Mouse (Mus musculus) cortical plate, adult 2 months (tissue): Measurements from ENCODE around the gene Spns1. TPM values are rescaled to one million over a fixed set of nuclear protein-coding genes. Genes with fewer than 3 reads are reported as not detected.

Source experiments
- H3K27ac ChIP-seq: fragments of 200-500 bp; 2 replicates; pipeline ENCODE4 v1.5.1; 2012; ENCODE audit warnings: low read length, control low read depth, inconsistent platforms; ENCODE audit not compliant: insufficient read depth
- H3K4me1 ChIP-seq: fragments of 200-500 bp; 2 replicates; pipeline ENCODE4 v1.6.1; 2011; ENCODE audit warnings: low read length; ENCODE audit not compliant: control insufficient read depth, insufficient read depth
- H3K4me3 ChIP-seq: fragments of 200-500 bp; 2 replicates; pipeline ENCODE4 v1.5.1; 2011; ENCODE audit warnings: mild to moderate bottlenecking, low read length, control low read depth; ENCODE audit not compliant: insufficient read depth
- CTCF ChIP-seq: fragments of 200-500 bp; IDR thresholded peaks from 2 replicates; pipeline ENCODE4 v1.5.1; 2011; ENCODE audit warnings: mild to moderate bottlenecking, control low read depth, low read length; ENCODE audit not compliant: insufficient read depth; ENCODE audit errors: extremely low read depth
- POLR2A ChIP-seq: fragments of 200-500 bp; IDR thresholded peaks from 2 replicates; pipeline ENCODE4 v1.6.1; 2011; ENCODE audit warnings: mild to moderate bottlenecking, low read length, control low read depth; ENCODE audit not compliant: insufficient read depth; ENCODE audit errors: extremely low read depth
- polyA plus RNA-seq: library from polyadenylated mRNA; depleted of rRNA; stranded (reverse); fragments of >200 nt; gene quantifications from 2 replicates; pipeline ENCODE4 v1.2.3, GENCODE M21; 2012

Gene Spns1
- polyA plus RNA-seq, 1 experiment = 171 TPM

DNA sequence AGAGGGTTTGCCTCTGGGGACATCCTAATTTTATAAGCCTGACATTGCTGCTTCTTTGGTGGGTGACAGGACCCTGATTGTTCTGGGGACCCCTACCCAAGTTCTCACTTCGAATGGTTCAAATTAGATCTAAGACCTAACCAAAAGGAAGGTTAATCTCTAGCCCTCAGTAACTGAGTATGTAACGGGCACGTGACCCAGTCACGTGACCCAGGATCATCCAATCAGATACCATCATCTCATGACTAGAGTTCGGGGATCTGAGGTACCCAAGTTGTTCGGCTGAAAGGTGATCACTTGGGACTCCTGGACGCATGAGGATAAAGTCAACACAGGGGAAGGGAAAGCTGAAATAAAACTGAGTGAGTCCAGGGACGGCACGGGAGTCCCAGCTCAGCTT lies 4.2 kb downstream of the Spns1 start:
- no peak for TF ChIP-seq CTCF
- Histone ChIP-seq H3K4me1 (peaks cover 5% of the 10 kb centered on the region), H3K27ac (no peak overlapping the region), H3K4me3 (no peak overlapping the region)

DNA sequence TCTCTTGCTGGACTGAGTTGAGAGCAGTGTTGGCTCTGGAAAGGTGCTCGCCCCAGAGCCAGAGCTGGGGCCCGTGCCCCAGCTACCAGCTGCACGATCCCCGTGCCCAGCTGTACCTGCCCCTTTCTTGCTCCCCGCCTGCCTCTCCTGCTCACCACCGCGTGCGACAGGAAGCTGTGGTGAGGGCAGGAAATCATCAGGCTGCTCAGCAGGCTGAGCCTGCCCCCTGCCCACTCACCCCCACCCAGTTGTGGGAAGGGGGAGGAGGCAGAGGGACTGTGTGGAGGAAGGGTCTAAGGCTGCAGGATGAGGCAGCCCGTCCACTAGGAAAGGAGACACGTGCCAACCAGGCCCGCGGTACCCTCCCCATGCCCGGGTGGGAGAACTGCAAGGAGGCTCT lies 7.9 kb downstream of the Spns1 start, which contains the start of gene Lat:
Gene Lat, minus strand, starts transcription at position 178 of the 400 bp plus-strand sequence.
- Histone ChIP-seq H3K4me3 (no peak within 1 kb of the TSS), H3K4me1 (no peaks in the 10 kb centered on the region), H3K27ac (no peak within 1 kb of the TSS)
- TF ChIP-seq POLR2A (no peak), CTCF (no peak)

DNA sequence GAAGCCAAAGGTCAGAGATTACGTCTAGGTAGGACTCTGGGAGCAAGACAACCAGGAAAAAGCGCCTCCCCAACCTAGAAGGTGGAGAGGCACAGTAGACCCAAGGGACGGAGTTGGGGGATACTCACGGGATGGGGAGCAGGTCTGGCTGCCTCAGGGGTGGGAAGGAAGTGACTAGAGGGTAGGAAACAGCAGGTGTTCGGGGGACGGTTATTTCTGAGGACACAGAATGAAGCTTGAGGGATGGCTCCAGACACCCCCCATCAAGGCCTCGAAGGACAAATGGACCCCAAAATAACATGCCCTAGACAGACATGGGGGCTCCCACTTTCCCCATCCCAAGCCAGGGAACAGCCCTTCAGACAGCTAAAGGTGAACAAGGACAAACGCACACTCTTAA lies 8.9 kb downstream of the Spns1 start:
- Histone ChIP-seq H3K4me1 (no peaks in the 10 kb centered on the region), H3K4me3 (no peak overlapping the region), H3K27ac (no peak overlapping the region)
- TF ChIP-seq CTCF (no peak), POLR2A (no peak)

DNA sequence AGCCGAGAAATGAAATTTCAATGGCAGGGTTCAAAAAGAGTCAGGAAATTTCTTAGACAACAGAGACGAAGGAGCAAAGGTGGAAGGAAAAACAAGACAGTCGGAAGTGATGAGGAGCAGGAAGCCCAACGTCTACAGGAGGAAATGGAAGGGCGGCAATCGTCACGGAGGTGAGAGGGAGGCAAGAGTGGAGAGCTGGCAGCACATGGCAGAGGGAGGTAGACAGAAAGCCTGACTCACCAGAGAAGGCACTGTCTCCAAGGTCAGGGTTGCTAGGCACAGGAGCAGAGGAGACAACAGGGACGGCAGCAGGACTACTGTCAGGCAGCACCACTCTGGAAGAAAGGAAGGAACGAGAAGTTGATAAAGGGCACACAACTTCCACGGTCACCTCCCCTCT lies 9.6 kb downstream of the Spns1 start:
- Histone ChIP-seq H3K4me1 (no peaks in the 10 kb centered on the region), H3K4me3 (no peak overlapping the region), H3K27ac (no peak overlapping the region)
- TF ChIP-seq CTCF (no peak), POLR2A (no peak)

DNA sequence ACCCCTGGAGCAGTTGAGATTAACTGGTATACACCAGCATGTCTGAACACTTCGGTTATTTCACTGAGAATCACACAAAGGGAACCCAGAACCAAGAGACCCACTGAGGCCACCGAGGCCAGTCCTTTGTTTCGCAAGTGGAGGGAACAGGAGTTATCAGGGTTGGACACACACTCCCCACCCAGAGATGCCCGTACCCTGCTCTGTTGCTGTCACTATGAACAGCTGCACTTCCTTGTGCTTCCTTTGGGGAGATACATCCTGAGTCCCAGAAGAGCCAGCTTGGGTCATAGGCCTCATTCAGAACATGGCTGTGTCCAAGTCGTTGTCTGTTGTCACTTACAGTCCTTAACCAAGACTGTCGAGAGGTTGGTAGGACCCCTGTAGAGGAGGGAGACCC lies 14.2 kb downstream of the Spns1 start:
- Histone ChIP-seq H3K4me1 (no peaks in the 10 kb centered on the region), H3K4me3 (no peak overlapping the region), H3K27ac (no peak overlapping the region)
- TF ChIP-seq POLR2A (no peak), CTCF (no peak)

DNA sequence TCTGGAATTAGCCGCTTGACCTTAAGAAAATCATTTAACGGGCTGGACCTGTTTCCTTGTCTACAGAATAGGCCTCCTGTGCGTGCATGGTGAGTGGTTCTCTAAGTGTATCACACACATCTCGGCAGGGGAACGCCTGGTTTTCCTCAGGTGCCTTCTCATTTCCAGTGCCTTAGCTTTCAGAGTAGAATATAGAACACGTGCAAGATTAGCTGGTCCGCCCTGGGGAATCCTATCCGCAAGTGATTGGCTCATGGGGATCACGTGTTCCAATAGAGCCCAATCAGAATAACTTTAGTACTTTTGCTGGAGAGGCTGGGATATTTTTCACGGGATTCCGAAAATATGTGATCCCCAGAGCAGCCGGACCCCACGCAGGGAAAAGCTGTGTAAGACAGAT lies 18.2 kb downstream of the Spns1 start:
- Histone ChIP-seq H3K4me3 (no peak overlapping the region), H3K27ac (no peak overlapping the region), H3K4me1 (no peaks in the 10 kb centered on the region)
- TF ChIP-seq CTCF (no peak), POLR2A (no peak)

DNA sequence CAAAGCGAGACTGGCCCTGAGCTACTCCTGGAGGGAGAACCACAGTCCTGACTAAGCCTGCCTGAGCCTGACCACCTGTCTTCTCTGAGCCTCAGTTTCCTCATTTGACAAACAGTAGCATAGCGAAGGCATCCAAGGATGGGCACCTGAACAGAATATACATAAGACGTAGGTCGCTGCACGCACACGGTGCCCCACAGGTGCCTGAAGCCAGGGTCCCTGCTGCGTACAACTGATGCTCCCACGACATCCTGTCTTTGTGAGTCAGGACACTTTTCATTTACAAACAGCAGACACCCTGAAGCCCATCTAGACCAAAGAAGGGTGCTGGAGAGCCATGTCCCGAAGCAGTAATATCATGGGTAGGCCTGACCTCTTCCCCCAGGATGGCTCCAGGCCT lies 18.8 kb downstream of the Spns1 start:
- TF ChIP-seq POLR2A (no peak), CTCF (no peak)
- no peaks in the 10 kb centered on the region for H3K4me1 ChIP-seq
- H3K4me3 ChIP-seq = no peak overlapping the region
- no peak overlapping the region for H3K27ac ChIP-seq

DNA sequence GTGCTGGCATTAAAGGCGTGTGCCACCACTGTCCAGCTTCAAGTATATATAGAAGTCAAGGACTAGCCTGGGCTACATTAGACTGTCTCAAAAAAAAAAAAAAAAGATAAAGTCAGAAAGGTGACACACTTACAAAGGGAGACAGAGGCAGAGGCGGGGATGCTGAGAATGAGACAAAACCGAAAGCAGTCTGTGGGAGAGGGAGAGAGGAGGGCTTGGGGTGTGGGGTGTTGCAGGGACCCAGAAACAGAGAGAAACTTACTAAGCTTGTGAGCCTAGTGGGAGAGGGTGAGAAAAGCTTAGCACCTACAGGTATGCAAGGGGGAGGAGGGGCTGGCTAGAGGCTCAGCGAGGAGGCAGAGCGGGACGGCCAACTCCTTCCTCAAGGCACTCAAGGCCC lies 19.4 kb downstream of the Spns1 start:
- H3K27ac ChIP-seq = no peak overlapping the region
- TF ChIP-seq CTCF (no peak), POLR2A (no peak)
- H3K4me1 ChIP-seq = no peaks in the 10 kb centered on the region
- no peak overlapping the region for H3K4me3 ChIP-seq

DNA sequence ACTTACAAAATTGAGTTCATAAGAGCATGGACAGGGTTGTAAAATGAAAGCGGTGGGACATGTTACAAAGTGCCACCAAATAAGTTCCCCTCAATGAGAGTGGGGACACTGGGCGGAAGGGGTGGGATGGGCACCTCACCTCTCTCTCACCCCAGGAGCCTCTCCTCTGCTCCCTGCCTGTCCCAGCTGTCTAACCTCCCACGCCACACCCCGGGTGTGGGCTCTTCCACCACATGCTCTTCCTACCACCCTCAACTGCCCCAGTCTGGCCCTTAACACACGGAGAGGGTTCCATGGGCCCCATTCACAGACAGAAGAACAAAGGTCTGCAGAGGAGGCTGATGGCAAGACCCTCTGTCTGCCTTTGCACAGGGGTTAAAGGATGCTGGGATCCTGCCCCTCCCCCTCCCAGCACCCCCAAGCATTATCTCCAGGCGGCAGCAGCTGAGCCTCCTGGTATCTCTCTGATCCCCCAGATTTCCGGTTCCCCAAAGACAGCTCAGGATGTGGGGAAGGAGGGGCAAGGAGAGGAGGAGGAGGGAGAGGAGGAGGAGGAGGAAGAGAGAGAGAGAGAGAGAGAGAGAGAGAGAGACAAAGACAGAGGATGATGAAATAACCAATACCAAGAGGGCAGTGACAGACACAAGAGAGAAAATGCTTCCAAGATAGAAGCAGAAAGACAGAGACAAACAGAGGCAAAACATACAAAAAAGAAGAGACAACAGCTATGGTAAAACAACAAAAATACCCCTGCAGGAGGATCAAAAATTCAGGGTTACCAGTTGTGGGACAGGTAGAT lies 20.3 kb downstream of the Spns1 start:
- Histone ChIP-seq H3K27ac (no peak overlapping the region), H3K4me1 (no peaks in the 10 kb centered on the region), H3K4me3 (no peak overlapping the region)
- TF ChIP-seq POLR2A (no peak), CTCF (no peak)

DNA sequence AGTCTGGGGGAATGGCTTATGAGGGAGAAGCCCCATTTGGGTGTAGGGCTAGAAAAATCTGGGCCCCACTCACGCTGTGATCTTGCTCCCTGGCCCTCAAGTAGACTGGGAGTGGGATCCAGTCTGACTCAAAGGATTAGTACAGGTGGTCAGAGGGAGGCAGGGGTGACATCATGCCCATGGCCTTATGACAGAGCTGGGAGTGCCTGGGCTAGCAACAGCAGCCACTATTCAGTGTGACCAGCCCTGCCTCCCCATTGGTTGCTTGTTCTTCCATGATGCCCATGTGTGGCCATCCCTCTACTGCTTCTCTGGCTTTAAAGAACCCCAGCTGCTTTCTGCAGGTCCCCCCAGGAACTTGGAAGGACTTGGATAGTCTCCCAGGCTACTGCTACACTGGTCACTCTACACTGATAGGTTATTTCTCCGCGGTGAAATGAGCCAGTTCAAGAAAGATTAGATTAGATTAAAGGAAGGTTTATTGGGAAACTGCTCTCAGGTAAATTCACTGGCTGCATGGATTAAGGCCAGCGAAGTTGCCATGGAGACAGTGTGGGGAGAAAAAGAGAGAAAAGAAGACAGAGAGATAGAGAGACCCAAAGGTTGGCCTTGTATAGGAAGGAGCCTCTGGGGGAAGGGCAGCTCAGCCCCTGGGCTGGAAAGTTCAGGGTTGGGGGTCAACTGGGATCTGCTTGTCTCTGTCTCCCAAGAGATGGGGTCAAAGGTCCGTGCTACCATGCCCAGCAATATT lies 21.2 kb downstream of the Spns1 start:
- Histone ChIP-seq H3K27ac (no peak overlapping the region), H3K4me1 (no peaks in the 10 kb centered on the region), H3K4me3 (no peak overlapping the region)
- TF ChIP-seq CTCF = no peak
- no peak for TF ChIP-seq POLR2A
